Mouse (Mus musculus) 3T3-L1 (cell line): Measurements from ENCODE around the gene 5730409E04Rik.

Source experiments
- DNase-seq: peaks from one replicate; pipeline ENCODE4 v3.0.0-alpha.2; 2015; ENCODE audit warnings: low read depth, low spot score

The 5730409E04Rik gene

GRCm38 (mm10) chr4:126609606-126610181 is at the start of gene 5730409E04Rik:
5730409E04Rik (plus strand) TSS chr4:126609818.
- DNase-seq: peak; percentile 76

GRCm38 (mm10) chr4:126563798-126564197 is 45.8 kb upstream of the 5730409E04Rik start:
- DNase-seq: no peak

- DNase-seq: no peak
Observed at GRCm38 (mm10) chr4:126567243-126567642, 42.4 kb upstream of the 5730409E04Rik start.

GRCm38 (mm10) chr4:126569783-126570182 is 39.8 kb upstream of the 5730409E04Rik start:
- DNase-seq: no peak

GRCm38 (mm10) chr4:126576281-126576680 is 33.3 kb upstream of the 5730409E04Rik start:
- DNase-seq: no peak

- no peak for DNase-seq
Observed at GRCm38 (mm10) chr4:126577920-126578319, 31.7 kb upstream of the 5730409E04Rik start.

GRCm38 (mm10) chr4:126579077-126579476 is 30.5 kb upstream of the 5730409E04Rik start:
- no peak for DNase-seq

GRCm38 (mm10) chr4:126585739-126586138 is 23.9 kb upstream of the 5730409E04Rik start:
- DNase-seq: no peak

- DNase-seq: no peak
Observed at GRCm38 (mm10) chr4:126592039-126592438, 17.6 kb upstream of the 5730409E04Rik start.

GRCm38 (mm10) chr4:126599971-126600754 is 9.5 kb upstream of the 5730409E04Rik start:
- DNase-seq: peak; percentile 73

- peak; percentile 11 for DNase-seq
Observed at GRCm38 (mm10) chr4:126601597-126602444, 7.8 kb upstream of the 5730409E04Rik start.

GRCm38 (mm10) chr4:126602445-126602762 is 7.2 kb upstream of the 5730409E04Rik start:
- no peak for DNase-seq

GRCm38 (mm10) chr4:126604141-126604540 is 5.5 kb upstream of the 5730409E04Rik start:
- no peak for DNase-seq

- DNase-seq: no peak
Observed at GRCm38 (mm10) chr4:126605751-126606150, 3.9 kb upstream of the 5730409E04Rik start.

- no peak for DNase-seq
Observed at GRCm38 (mm10) chr4:126611991-126612390, 2.4 kb downstream of the 5730409E04Rik start.

- DNase-seq: no peak
Observed at GRCm38 (mm10) chr4:126616312-126616711, 6.7 kb downstream of the 5730409E04Rik start.

- DNase-seq: no peak
Observed at GRCm38 (mm10) chr4:126619691-126620330, 10.2 kb downstream of the 5730409E04Rik start.

GRCm38 (mm10) chr4:126620349-126620874 is 10.8 kb downstream of the 5730409E04Rik start:
- DNase-seq: no peak

GRCm38 (mm10) chr4:126627021-126627681 is 17.5 kb downstream of the 5730409E04Rik start:
- no peak for DNase-seq

GRCm38 (mm10) chr4:126631922-126632321 is 22.3 kb downstream of the 5730409E04Rik start:
- DNase-seq: peak; percentile 36

GRCm38 (mm10) chr4:126632668-126633067 is 23.1 kb downstream of the 5730409E04Rik start:
- no peak for DNase-seq
